Mouse (Mus musculus) C2C12 (cell line): ENCODE results near the gene Fli1.

Source experiments
- CTCF ChIP-seq: IDR thresholded peaks from one replicate; pipeline ENCODE4 v1.5.1; 2011; ENCODE audit not compliant: control insufficient read depth, insufficient read depth, insufficient read length
- FOSL1 ChIP-seq: IDR thresholded peaks from one replicate; pipeline ENCODE4 v1.8.0; 2011; ENCODE audit warnings: mild to moderate bottlenecking, low read length; ENCODE audit not compliant: poor library complexity, insufficient read depth, severe bottlenecking
- MAX ChIP-seq: IDR thresholded peaks from one replicate; pipeline ENCODE4 v1.6.1; 2011; ENCODE audit warnings: mild to moderate bottlenecking, control low read depth
- USF1 ChIP-seq: IDR thresholded peaks from one replicate; pipeline ENCODE4 v1.6.1; 2011; ENCODE audit warnings: low read depth, mild to moderate bottlenecking, control low read depth, moderate library complexity

DNA sequence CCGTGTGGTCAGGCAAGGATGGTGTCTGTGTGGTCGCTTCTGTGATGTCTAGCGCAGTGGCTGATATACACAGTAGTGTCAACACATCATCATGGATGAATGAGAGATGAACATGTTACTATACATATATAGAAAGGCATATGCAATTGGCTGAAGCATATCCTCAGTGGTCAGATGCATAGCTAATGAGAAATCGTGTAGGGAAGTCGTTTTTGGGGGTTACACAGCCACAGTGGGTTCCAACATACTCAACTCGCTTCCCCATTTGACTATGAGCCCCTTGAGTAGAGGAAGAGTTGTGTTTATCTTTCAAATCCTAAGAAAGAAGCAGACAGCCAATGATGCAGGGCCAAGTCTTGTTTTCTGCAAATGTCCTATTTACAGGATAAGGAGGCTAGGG lies 149.9 kb downstream of the Fli1 start:
- TF ChIP-seq MAX = no peak
- no peak for TF ChIP-seq FOSL1
- TF ChIP-seq USF1 = no peak
- no peak for TF ChIP-seq CTCF
